Mouse (Mus musculus): ENCODE data around the gene Timm44. TPM values are rescaled to one million over a fixed set of nuclear protein-coding genes. Genes with fewer than 3 reads are reported as not detected.

The Timm44 gene
- total RNA-seq, 2 experiments from 2014 or later, result 139 to 155 TPM

DNA sequence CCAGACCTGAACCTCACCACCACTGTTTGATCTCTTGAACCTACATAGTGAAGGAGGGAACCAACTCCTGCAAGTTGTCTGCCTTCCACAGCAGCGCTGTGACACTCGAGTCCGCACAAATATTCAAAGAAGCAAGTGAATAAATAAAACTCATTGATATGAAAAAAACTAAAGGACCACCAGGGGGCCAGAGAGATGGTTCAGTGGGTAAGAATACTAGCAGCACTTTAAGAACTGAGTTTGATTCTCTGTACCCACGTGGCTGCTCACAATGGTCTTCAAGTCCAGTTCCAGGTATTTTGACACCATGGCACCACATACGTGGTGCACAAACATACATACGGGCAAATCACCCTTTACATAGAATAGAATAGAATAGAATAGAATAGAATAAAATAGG lies 64.6 kb downstream of the Timm44 start:
- ATAC-seq (replicated peaks; ENCODE audit: low FRiP score, low TSS enrichment, poor library complexity, severe bottlenecking), result no peak

Other genes starting within 250 kb of the Timm44 start
- gene Cd209f, start 170.1 kb downstream of the Timm44 start, total RNA-seq (2014; fragmentation: Nextera tagmentation), result not detected in 2 replicates
- not detected in 2 replicates for gene Cd209f, start 170.1 kb downstream of the Timm44 start, total RNA-seq (2017)
- gene Cd209g, start 141.8 kb downstream of the Timm44 start, total RNA-seq (2014; fragmentation: Nextera tagmentation), result not detected in 2 replicates
- gene Cd209g, start 141.8 kb downstream of the Timm44 start, total RNA-seq (2017), result not detected in 2 replicates
- gene Evi5l, start 109.3 kb downstream of the Timm44 start, total RNA-seq (2014; fragmentation: Nextera tagmentation), result 5.0 and 9.1 TPM in 2 replicates
- 7.4 and 9.7 TPM in 2 replicates for gene Evi5l, start 109.3 kb downstream of the Timm44 start, total RNA-seq (2017)
- 0.30 TPM in 1 of 2 replicates, not detected in the other for gene Prr36, start 58.5 kb downstream of the Timm44 start, total RNA-seq (2014; fragmentation: Nextera tagmentation)
- not detected in 2 replicates for gene Prr36, start 58.5 kb downstream of the Timm44 start, total RNA-seq (2017)
- not detected in 2 replicates for gene Lrrc8e, start 49.1 kb downstream of the Timm44 start, total RNA-seq (2014; fragmentation: Nextera tagmentation)
- not detected in 2 replicates for gene Lrrc8e, start 49.1 kb downstream of the Timm44 start, total RNA-seq (2017)
- gene Map2k7, start 37.2 kb downstream of the Timm44 start, total RNA-seq (2014; fragmentation: Nextera tagmentation), result 45.9 and 54.5 TPM in 2 replicates
- 28.6 and 36.7 TPM in 2 replicates for gene Map2k7, start 37.2 kb downstream of the Timm44 start, total RNA-seq (2017)
- gene Gm49320, start 37.0 kb downstream of the Timm44 start, total RNA-seq (2014; fragmentation: Nextera tagmentation), result 0.90 TPM in 1 of 2 replicates, not detected in the other
- gene Gm49320, start 37.0 kb downstream of the Timm44 start, total RNA-seq (2017), result 0.75 TPM in 1 of 2 replicates, not detected in the other
- gene Tgfbr3l, start 27.7 kb downstream of the Timm44 start, total RNA-seq (2014; fragmentation: Nextera tagmentation), result 9.2 and 16.7 TPM in 2 replicates
- 0.61 and 4.1 TPM in 2 replicates for gene Tgfbr3l, start 27.7 kb downstream of the Timm44 start, total RNA-seq (2017)
- gene Snapc2, start 22.8 kb downstream of the Timm44 start, total RNA-seq (2014; fragmentation: Nextera tagmentation), result 15.4 and 23.7 TPM in 2 replicates
- 14.0 and 19.6 TPM in 2 replicates for gene Snapc2, start 22.8 kb downstream of the Timm44 start, total RNA-seq (2017)
- 0.63 TPM in 1 of 2 replicates, not detected in the other for gene Ctxn1, start 16.6 kb downstream of the Timm44 start, total RNA-seq (2014; fragmentation: Nextera tagmentation)
- not detected in 2 replicates for gene Ctxn1, start 16.6 kb downstream of the Timm44 start, total RNA-seq (2017)
- 20.6 and 28.7 TPM in 2 replicates for gene Ccl25, start 49.3 kb upstream of the Timm44 start, total RNA-seq (2014; fragmentation: Nextera tagmentation)
- gene Ccl25, start 49.3 kb upstream of the Timm44 start, total RNA-seq (2017), result 16.7 and 17.1 TPM in 2 replicates
- gene Elavl1, start 49.5 kb upstream of the Timm44 start, total RNA-seq (2014; fragmentation: Nextera tagmentation), result 128 and 161 TPM in 2 replicates
- gene Elavl1, start 49.5 kb upstream of the Timm44 start, total RNA-seq (2017), result 87.6 and 121 TPM in 2 replicates
- gene Cers4, start 217.1 kb upstream of the Timm44 start, total RNA-seq (2014; fragmentation: Nextera tagmentation), result 3.2 and 18.5 TPM in 2 replicates
- 2.8 and 3.2 TPM in 2 replicates for gene Cers4, start 217.1 kb upstream of the Timm44 start, total RNA-seq (2017)

Measured in megakaryocyte-erythroid progenitor cell, adult 5-6 weeks (primary cell).